Mouse (Mus musculus): ENCODE data around the gene Zfp420.
"Not testable (repeated sequence)": the region's sequence is repeated elsewhere in the genome, so short reads cannot be mapped to it uniquely, and the experiment has no call there.

Gene Zfp420

DNA sequence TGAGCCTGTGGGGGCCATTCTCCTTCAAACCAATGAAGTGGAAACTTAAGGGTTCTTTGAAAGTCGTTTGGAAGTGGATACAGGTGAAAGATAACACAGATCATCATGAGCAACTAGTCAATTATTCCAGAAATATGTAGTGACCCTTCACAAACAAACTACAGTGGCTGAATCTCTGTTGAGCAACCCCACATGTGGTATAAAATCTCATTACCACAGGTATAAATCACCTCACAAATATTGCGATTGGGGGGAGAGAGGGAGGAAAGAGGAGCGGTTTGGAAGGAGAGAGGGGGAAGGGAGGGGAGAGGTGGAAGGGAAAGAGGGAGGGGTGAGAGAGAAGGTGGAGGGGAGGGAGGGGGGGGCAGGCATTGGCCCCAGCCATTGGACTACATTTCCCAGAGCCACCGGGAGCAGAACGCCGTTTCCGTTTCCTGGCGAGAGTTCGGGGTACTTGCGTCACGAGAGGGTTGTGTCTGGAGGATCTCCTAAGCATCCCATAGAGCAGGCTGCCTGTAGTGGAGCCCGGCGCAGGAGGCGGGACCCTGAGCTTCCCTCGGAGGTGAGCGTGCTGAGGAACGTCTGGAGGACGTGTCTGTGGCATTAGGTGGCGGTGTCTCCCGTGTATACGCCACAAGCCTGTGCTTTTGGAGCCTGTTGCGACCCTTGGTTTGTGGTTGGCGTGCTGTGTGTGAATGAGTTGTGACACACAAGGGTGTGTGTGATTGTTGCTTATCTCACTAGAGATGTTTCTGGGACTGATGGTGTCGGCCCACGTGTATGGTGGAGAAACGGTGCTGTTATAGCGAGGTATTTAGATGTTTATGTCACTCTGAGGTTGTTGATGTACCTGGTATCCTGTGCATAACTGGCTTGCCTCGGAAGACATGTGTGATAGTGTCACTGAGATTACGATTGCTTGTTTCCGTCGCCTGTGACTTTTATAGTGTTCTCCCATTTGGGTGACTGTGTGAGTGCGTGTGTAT, at the start of gene Zfp420:
Zfp420 (plus strand) TSS at position 448 of the 986 bp plus-strand sequence.
- DNase-seq, result peak; percentile 93

- no peak for DNase-seq
These were observed 47.5 kb upstream of the Zfp420 start for GRCm38 (mm10) chr7:29812244-29812643.

DNA sequence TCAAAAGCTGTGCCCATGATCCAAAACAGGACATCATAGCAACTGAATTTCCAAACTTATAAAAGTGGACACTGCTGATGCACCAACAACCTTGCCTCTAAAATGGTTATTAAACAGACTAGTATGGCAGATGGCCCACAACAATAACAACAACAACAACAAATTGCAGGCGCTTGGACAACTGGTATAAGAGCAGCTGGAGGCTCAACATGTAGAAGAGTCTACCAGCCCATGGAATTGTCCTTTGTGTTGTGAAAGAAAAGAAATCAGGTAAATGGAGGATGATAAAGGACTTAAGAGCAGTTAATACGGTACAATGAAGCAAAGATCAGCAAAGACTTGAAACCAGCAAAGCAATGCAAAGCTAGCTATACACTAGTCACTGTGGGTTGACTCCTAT, 45.4 kb upstream of the Zfp420 start:
- no peak for DNase-seq

DNA sequence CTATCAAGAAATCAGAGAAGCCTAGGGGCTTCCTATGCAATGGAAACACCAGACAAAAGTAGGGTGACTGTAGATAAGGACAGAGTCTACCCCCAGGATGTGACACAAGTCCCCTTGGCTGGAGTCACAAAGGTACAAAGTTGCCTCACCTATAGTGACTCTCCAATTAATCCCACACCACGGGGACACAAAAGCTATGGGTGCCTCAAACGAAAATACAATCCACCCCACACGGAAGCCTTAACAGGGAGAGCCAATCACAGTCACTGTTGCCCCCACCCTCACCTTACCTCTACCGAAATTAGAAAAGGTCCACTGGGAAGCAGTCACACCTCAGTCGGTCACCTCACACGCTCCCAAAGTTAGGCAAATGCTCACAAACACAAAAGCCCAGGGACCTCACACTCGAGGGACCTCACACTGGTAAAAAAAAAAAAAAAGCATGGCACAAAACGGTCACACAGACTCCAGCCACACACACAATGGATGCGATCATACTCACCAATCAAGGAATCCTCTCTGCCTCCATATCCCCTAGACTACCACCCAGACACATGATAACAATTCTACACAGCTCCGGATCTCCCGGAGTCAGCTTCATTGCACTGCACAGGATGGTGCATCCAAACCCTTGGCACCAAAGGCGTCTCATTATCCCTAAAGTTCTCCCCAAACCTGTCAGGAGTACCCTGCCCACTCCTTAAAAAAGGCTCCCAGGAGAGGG, 44.6 kb upstream of the Zfp420 start:
- no peak for DNase-seq

DNA sequence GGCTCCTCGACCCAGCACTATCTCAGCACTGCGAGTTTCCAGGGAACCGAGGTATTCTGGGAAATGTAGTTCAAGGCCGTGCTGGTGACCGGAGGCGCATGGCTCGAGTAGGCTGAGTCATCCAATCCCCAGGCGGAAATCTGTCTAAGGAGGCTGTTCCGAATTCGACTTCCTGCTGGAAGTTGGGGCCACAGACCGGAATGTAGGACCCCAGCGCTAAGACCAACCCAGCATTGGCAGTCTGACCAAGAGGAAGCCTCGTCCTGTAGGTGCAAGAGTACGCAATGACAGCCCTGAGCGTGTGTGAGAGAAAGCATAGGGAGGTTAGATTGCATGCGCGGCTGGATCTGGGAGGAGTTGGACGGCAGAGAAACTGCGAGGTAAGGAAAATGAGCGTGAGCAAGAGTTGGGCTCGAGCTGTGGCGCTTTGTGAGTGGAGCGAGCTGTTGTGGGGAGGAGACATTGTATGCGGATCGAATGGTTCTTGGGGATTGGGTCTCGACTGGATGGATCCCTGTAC, 43.8 kb upstream of the Zfp420 start, which contains the start of gene Zfp790:
Zfp790 (plus strand) TSS at position 205 of the 520 bp plus-strand sequence.
- DNase-seq, result peak; percentile 95

DNA sequence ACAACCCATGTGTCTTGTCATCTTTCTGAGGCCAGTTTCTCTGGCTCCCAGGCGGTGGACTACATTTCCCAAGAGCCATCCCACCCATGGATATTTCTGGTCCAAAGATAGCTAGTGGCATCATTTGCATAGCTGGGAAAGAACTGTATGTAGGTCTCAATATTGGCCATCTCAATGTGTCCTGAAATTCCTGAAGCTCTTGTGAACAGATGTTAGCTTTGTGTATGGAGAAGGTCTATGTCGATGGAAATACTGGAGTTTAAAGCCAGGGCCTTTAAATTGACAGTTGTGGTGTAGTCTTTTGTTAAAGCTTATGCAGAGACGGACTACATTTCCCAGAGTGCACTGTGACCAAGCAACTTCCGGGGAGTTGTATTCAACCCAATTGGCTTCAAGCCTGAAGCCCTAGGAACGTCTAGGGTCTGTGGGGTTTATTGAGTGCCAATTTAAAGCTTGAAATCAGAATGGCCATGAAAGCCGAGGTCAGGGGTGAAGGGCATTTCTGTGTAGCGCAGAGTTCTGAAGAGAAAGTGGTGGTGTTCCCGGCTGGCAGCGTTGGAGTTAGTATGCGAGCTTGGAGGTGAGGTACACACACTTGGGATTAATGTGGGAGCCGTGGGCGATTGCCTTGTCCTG, 41.0 kb upstream of the Zfp420 start:
- peak; percentile 83 for DNase-seq

DNA sequence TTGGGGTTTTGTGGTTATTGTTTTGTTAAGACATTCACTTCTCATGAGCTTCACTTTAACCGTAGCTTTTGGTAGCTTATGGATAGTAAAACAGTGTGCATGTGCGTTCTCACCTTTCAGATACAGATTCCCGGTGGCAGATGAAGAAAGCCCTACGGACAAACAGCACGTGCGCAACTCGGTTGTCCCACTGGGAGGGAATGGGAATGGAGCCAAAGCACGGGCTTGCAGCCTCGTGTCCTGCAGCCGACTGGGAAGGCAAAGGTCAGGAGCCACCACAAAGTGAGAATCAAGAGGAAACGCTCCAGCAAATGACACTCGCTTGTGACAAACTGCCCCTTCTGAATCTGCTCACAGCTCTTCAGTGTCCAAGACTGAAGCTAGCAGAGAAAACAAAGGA, 31.8 kb upstream of the Zfp420 start:
- peak; percentile 77 for DNase-seq

GRCm38 (mm10) chr7:29829804-29830203, 30.0 kb upstream of the Zfp420 start:
- DNase-seq, result no peak

- no peak for DNase-seq
These were observed 23.0 kb upstream of the Zfp420 start for GRCm38 (mm10) chr7:29836816-29837215.

DNA sequence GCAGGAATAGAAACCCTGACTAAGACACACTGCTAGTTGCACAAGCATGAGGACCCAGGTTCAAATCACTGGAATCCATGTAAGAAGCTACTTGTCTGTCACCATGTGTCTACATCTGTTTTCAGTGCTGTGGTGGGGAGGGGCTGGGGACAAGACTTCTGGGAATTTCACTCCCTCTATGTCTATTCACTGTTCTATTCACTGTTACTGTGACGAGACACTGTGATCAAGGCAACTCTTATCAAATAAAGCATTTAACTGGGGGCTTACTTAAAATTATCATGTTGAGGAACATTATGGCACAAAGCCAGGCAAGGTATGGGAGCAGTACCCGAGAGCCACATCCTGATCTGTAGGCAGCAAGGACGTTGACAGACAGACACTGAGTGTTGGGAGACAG, 20.5 kb upstream of the Zfp420 start:
- no peak for DNase-seq

GRCm38 (mm10) chr7:29842105-29842504, 17.7 kb upstream of the Zfp420 start:
- peak; percentile 46 for DNase-seq

- no peak for DNase-seq
These were observed 15.2 kb upstream of the Zfp420 start for GRCm38 (mm10) chr7:29844616-29845015.

- DNase-seq, result no peak
These were observed 7.0 kb upstream of the Zfp420 start for GRCm38 (mm10) chr7:29852831-29853218.

DNA sequence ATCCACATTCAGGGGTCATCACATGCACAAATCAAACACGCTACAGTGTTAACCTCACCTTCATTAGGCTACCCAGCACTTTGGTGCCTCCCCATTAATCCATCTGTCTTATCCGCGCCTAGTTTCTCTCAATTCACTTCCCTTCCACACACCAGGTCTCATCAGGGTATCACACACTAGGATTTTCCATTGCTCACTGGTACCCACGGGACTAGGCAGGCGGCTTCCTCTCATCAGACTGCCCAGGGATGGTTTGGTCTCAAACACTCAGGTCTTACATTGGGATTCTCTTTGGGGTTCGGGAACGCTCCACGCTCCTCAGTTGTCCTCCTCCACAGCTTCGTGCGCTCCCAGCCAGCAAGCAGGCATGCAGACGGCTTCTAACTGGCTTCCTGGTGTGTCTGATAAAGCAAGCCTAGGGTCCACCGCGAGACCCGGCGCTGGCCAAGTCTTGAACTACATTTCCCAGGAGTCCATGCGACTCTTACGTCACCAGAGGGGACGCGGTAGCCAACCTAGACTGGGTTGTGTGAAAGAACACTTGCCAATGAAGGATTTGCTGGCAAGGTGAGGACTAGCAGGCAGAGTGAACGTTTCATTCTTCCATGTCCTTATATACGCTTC, 6.4 kb upstream of the Zfp420 start, which contains the start of gene Zfp940:
Zfp940 (minus strand) TSS at position 451 of the 624 bp plus-strand sequence.
- DNase-seq, result peak; percentile 86

DNA sequence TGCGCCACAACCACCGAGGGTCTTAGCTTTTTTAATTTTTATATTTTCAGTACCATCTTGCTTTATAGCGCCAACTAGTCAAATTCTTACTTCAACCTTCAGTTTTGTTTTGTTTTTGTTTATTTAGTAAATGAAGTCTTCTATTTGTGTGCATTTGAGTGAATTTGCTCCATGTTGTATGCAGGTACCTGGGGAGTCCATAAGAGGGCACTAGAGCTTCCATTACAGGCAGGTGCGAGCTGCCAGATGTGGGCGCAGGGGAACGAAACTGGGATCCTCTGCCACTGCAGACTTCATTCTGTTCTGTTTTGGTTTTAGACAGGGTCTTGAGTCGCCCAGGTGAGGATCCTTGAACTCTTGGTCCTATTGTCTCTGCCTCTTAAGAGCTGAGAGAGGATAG, 1.9 kb downstream of the Zfp420 start:
- DNase-seq, result no peak

GRCm38 (mm10) chr7:29874256-29874655, 14.5 kb downstream of the Zfp420 start:
- no peak for DNase-seq

- DNase-seq, result not testable (repeated sequence)
These were observed 17.8 kb downstream of the Zfp420 start for GRCm38 (mm10) chr7:29877561-29877960.

GRCm38 (mm10) chr7:29880056-29880455, 20.3 kb downstream of the Zfp420 start:
- no peak for DNase-seq

- DNase-seq, result no peak
These were observed 21.1 kb downstream of the Zfp420 start for GRCm38 (mm10) chr7:29880916-29881315.

DNA sequence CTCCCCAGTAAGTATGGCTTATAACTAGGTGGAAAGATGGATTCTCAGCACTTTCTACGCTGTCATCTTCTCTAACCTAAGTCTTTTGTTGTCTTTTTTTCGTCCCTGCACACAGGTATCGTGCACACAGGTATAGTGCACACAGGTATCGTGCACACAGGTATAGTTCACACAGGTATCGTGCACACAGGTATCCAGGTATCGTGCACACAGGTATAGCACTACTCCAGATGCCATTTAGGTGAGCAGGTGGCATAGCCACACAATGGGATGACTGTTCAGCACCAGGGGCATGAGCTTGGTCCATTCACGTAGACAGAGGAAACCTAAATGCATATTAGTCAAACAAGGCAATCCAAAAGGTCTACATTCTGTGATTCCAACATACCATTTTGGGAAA, 30.7 kb downstream of the Zfp420 start:
- DNase-seq, result no peak

DNA sequence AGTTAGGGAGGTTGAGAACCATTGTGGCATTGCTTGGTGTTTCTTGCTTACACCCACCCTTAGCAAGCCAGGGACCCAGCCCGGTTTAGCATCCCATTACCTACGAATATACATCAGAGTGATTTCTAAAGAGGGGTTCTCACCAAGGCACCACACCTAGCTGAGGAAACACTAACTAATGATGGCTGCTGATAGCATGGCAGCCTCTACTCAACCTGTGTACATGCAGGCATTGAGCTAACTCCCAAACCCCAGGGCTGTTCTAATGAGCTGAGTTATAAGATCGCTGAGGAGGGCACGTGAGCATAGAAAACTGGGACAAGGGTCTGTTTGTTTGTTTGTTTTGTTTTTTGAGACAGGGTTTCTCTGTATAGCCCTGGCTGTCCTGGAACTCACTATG, 33.0 kb downstream of the Zfp420 start:
- DNase-seq, result no peak

- DNase-seq, result no peak
These were observed 38.6 kb downstream of the Zfp420 start for GRCm38 (mm10) chr7:29898351-29898750.
